Mouse (Mus musculus): Measurements from ENCODE around the gene Gm28048.

GRCm38 (mm10) chr11:22882926-22883325, 99.0 kb downstream of the Gm28048 start:
- TF ChIP-seq CTCF (IDR thresholded peaks at IDR 0.05; ENCODE audit: low read depth, low read length): no peak
- TF ChIP-seq POLR2A (IDR thresholded peaks at IDR 0.05; ENCODE audit: borderline replicate concordance, low read depth, low read length): no peak
